Comparison of ENCODE assay signal across 9 mouse cellular contexts in the genomic region with DNA sequence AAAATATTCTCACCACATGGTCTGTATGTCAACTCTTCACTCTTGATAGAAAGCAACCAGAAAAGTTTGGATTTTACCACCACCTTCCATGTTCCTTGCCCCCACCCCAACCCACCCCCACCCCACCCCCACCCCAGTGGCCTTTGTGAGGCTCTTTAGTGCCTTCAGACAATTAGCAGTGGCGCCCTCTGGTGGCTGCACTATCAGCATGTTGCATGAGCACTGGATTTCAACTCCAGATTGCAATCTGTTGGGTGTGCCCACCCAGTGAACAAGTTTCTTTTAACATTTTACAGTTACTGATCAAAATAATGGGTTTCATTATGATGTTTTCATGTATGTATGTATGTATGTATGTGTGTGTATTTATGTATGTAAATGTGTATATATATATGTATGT.
A peak's percentile ranks its signal among the peaks of the same experiment; 100 is the strongest.
DNase-seq lines count a peak whose midpoint lies in the region; ATAC-seq lines count a peak whose summit lies in the region.
"Had no signal": no experiment of that assay in that cellular context is flagged by ENCODE, and none has a peak within 500 bp of the region (broad histone marks: within the 10 kb centered on the region; RNA-seq: fewer than 3 reads in every experiment).

No protein-coding gene starts in this region.

- H3K9me3 ChIP-seq in neural tube, embryonic 15.5 days (replicated peaks): no peaks in the 10 kb centered on the region
- no peaks in the 10 kb centered on the region for H3K9me3 ChIP-seq in heart, embryonic 12.5 days (replicated peaks)
- H3K9me3 ChIP-seq: midbrain, embryonic 12.5 days had no signal

- 17% methylated on average over 1 of the region's 1 CpGs for WGBS in neural tube, embryonic 15.5 days
- WGBS in heart, embryonic 12.5 days: 8% methylated on average over 1 of the region's 1 CpGs

- H3K27ac ChIP-seq in neural tube, embryonic 15.5 days (replicated peaks): no peak overlapping the region
- no peak overlapping the region for H3K27ac ChIP-seq in heart, embryonic 12.5 days (ENCODE audit: poor library complexity, severe bottlenecking)
- H3K27ac ChIP-seq: midbrain, embryonic 12.5 days had no signal

- ATAC-seq in neural tube, embryonic 15.5 days (ENCODE audit: low FRiP score): no peak
- no peak for ATAC-seq in heart, embryonic 12.5 days (ENCODE audit: insufficient number of reproducible peaks, low FRiP score)

- intact Hi-C loops in gastrocnemius, postnatal 14 days (cut with DNase I; ENCODE audit: low total_unique reads): no loop called here

- no peaks in the 10 kb centered on the region for H3K4me1 ChIP-seq in neural tube, embryonic 15.5 days
- no peaks in the 10 kb centered on the region for H3K4me1 ChIP-seq in heart, embryonic 12.5 days (replicated peaks)

- H3K4me3 ChIP-seq in neural tube, embryonic 15.5 days (replicated peaks): no peak overlapping the region
- H3K4me3 ChIP-seq in heart, embryonic 12.5 days: no peak overlapping the region
- H3K4me3 ChIP-seq: midbrain, embryonic 12.5 days had no signal

- peak; percentile 30 for DNase-seq in gastrocnemius, postnatal 14 days
- no peak for DNase-seq in gastrocnemius, postnatal 25 days
- peak; percentile 27 for DNase-seq in neural tube, embryonic 10.5 days (ENCODE audit: extremely low spot score, low spot score)
- DNase-seq in brain, adult 2 months (ENCODE audit: low read depth, low spot score): peak; percentile 39
- peak; percentile 40 for DNase-seq in naive thymus-derived CD4-positive, alpha-beta T cell, adult 2 months (ENCODE audit: low read depth)
- DNase-seq in cerebellum, adult 11 months: no peak

- H3K9ac ChIP-seq in neural tube, embryonic 15.5 days (replicated peaks): no peak overlapping the region
- no peak overlapping the region for H3K9ac ChIP-seq in heart, embryonic 12.5 days
- H3K9ac ChIP-seq: midbrain, embryonic 12.5 days had no signal

- H3K27me3 ChIP-seq in neural tube, embryonic 15.5 days (replicated peaks): no peaks in the 10 kb centered on the region
- H3K27me3 ChIP-seq in heart, embryonic 12.5 days (replicated peaks): no peaks in the 10 kb centered on the region
- H3K27me3 ChIP-seq: midbrain, embryonic 12.5 days had no signal

- H3K36me3 ChIP-seq in neural tube, embryonic 15.5 days: no peaks in the 10 kb centered on the region
- no peaks in the 10 kb centered on the region for H3K36me3 ChIP-seq in heart, embryonic 12.5 days
- H3K36me3 ChIP-seq: midbrain, embryonic 12.5 days had no signal

- no peak overlapping the region for H3K4me2 ChIP-seq in neural tube, embryonic 15.5 days
- H3K4me2 ChIP-seq in heart, embryonic 12.5 days: no peak overlapping the region
- H3K4me2 ChIP-seq: midbrain, embryonic 12.5 days had no signal

Comparison
In these comparisons a context has a peak if more than half of its experiments do, and no peak if none do; other contexts are left out.
1. DNase-seq: peak in gastrocnemius, postnatal 14 days (single experiment), neural tube, embryonic 10.5 days (single experiment), brain, adult 2 months (single experiment) and naive thymus-derived CD4-positive, alpha-beta T cell, adult 2 months (single experiment); none in gastrocnemius, postnatal 25 days (single experiment) and cerebellum, adult 11 months (single experiment).